Mouse (Mus musculus) embryonic fibroblast, embryonic 13.5 days (primary cell): ENCODE results near the gene Rala.

ENCODE experiments used
- CTCF ChIP-seq: IDR thresholded peaks from 2 replicates; pipeline ENCODE4 v1.5.1; 2011; ENCODE audit warnings: mild to moderate bottlenecking, control low read depth, low read length, moderate library complexity, borderline replicate concordance; ENCODE audit not compliant: insufficient read depth
- POLR2A ChIP-seq: IDR thresholded peaks from 2 replicates; pipeline ENCODE4 v1.6.1; 2011; ENCODE audit warnings: low read depth, mild to moderate bottlenecking, control low read depth, low read length, moderate library complexity

DNA sequence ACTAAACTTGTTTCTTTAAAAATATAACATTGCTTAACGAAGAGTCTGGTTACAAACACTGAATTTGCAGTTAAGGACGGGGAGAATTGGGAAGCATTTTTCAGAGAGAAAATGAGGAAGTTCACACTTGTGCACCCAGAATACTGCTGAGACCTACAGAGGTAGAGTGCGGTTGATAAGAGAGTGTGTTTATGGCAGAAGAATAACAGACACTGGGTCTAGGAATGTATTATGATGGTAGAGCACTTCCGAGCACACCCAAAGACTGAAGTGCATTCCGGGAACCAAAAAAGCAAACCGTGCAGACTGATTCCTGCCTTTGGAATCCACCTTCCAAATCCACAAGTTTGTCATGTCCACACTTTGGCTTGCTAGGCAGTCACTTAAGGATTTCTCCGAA lies 107.2 kb downstream of the Rala start:
- TF ChIP-seq POLR2A (no peak), CTCF (no peak)
